ENCODE assay signal across 8 mouse cellular contexts in genomic region chr4:140929745-140930144, GRCm38 (mm10). TPM values are rescaled to one million over a fixed set of nuclear protein-coding genes. Genes with fewer than 3 reads are reported as not detected.
DNase-seq lines count a peak whose midpoint lies in the region; ATAC-seq lines count a peak whose summit lies in the region.
"Had no signal": no experiment of that assay in that cellular context is flagged by ENCODE, and none has a peak within 500 bp of the region (broad histone marks: within the 10 kb centered on the region; RNA-seq: fewer than 3 reads in every experiment).

No protein-coding gene starts in this region.

- H3K27me3 ChIP-seq in midbrain, embryonic 14.5 days (ENCODE audit: control insufficient read depth, insufficient read depth, low read length), result no peaks in the 10 kb centered on the region
- H3K27me3 ChIP-seq in midbrain, embryonic 10.5 days (ENCODE audit: low read depth, poor library complexity, severe bottlenecking), result no peaks in the 10 kb centered on the region

- no peaks in the 10 kb centered on the region for H3K9me3 ChIP-seq in midbrain, embryonic 14.5 days (ENCODE audit: control insufficient read depth, low read length)
- no peaks in the 10 kb centered on the region for H3K9me3 ChIP-seq in midbrain, embryonic 10.5 days (replicated peaks)

- intact Hi-C loops in left cerebral cortex, postnatal 25 days (cut with DNase I), result no loop called here

- WGBS in midbrain, embryonic 14.5 days, result 68% methylated on average over 8 of the region's 8 CpGs
- WGBS in midbrain, embryonic 10.5 days, result 78% methylated on average over 8 of the region's 8 CpGs

- 0 out of 2 replicates have a peak, but pooled peaks cover 4% of the 10 kb centered on the region for H3K4me1 ChIP-seq in midbrain, embryonic 14.5 days (ENCODE audit: control insufficient read depth, insufficient read depth, low read length)
- peaks cover 10% of the 10 kb centered on the region for H3K4me1 ChIP-seq in midbrain, embryonic 10.5 days

- H3K9ac ChIP-seq in midbrain, embryonic 14.5 days (replicated peaks; ENCODE audit: low read length), result no peak overlapping the region

- peak; percentile 34 for DNase-seq in midbrain, embryonic 14.5 days
- no peak for DNase-seq in midbrain, embryonic 10.5 days (ENCODE audit: low spot score)
- peak; percentile 55 to 69 for DNase-seq in frontal cortex, postnatal 36 days (ENCODE audit: low spot score in 2 of 2)
- DNase-seq in left cerebral cortex, postnatal 25 days (ENCODE audit: low spot score in 2 of 2), result peak; percentile 50 to 83
- DNase-seq in testis, postnatal 10 days (ENCODE audit: low spot score), result peak; percentile 65
- DNase-seq in urinary bladder, postnatal 14 days (ENCODE audit: low spot score), result no peak
- no peak for DNase-seq in kidney, postnatal 4 days
- DNase-seq: spleen, adult 18-20 months had no signal

- H3K27ac ChIP-seq in midbrain, embryonic 14.5 days (replicated peaks; ENCODE audit: low read depth, low read length), result no peak overlapping the region
- no peak overlapping the region for H3K27ac ChIP-seq in midbrain, embryonic 10.5 days (replicated peaks)

- no peaks in the 10 kb centered on the region for H3K36me3 ChIP-seq in midbrain, embryonic 14.5 days (ENCODE audit: control insufficient read depth, insufficient read depth, low read length)
- H3K36me3 ChIP-seq in midbrain, embryonic 10.5 days, result no peaks in the 10 kb centered on the region

- no peak overlapping the region for H3K4me3 ChIP-seq in midbrain, embryonic 14.5 days (replicated peaks; ENCODE audit: low read depth, low read length)
- H3K4me3 ChIP-seq in midbrain, embryonic 10.5 days, result no peak overlapping the region

- no peak for ATAC-seq in midbrain, embryonic 14.5 days (ENCODE audit: low FRiP score, low TSS enrichment)

- no peak overlapping the region for H3K4me2 ChIP-seq in midbrain, embryonic 14.5 days (ENCODE audit: low read length)

RNA-seq across cellular contexts. Expression of gene Padi2, which starts 23.6 kb away (rescaled TPM):
- 1.1 and 1.7 TPM in 2 replicates for polyA plus RNA-seq in midbrain, embryonic 14.5 days (2014; fragmentation: Nextera tagmentation; extraction: Ambion mirVana)
- polyA plus RNA-seq in midbrain, embryonic 10.5 days (2016; fragmentation: Nextera tagmentation; extraction: Ambion mirVana), result 0.15 and 1.4 TPM in 2 replicates
- total RNA-seq in left cerebral cortex, postnatal 25 days (2021), result 10 to 100 TPM in 1 of 2 experiments, 1 to 10 TPM in 1; 9.5 to 12.1 TPM

RNA-seq across cellular contexts. Expression of gene Sdhb, which starts 31.3 kb away (rescaled TPM):
- polyA plus RNA-seq in midbrain, embryonic 14.5 days (2014; fragmentation: Nextera tagmentation; extraction: Ambion mirVana), result 456 and 524 TPM in 2 replicates
- 429 and 455 TPM in 2 replicates for polyA plus RNA-seq in midbrain, embryonic 10.5 days (2016; fragmentation: Nextera tagmentation; extraction: Ambion mirVana)
- 100 to 1,000 TPM; 187 to 191 TPM for total RNA-seq in left cerebral cortex, postnatal 25 days (2021)

RNA-seq across cellular contexts. Expression of gene Atp13a2, which starts 56.9 kb away (rescaled TPM):
- 162 and 173 TPM in 2 replicates for polyA plus RNA-seq in midbrain, embryonic 14.5 days (2014; fragmentation: Nextera tagmentation; extraction: Ambion mirVana)
- polyA plus RNA-seq in midbrain, embryonic 10.5 days (2016; fragmentation: Nextera tagmentation; extraction: Ambion mirVana), result 42.5 and 56.5 TPM in 2 replicates
- total RNA-seq in left cerebral cortex, postnatal 25 days (2021), result 100 to 1,000 TPM; 162 to 171 TPM

Comparison
In these comparisons a context has a peak if more than half of its experiments do, and no peak if none do; other contexts are left out.
1. DNase-seq: peak in midbrain, embryonic 14.5 days (single experiment), frontal cortex, postnatal 36 days (2 of 2), left cerebral cortex, postnatal 25 days (2 of 2) and testis, postnatal 10 days (single experiment); none in midbrain, embryonic 10.5 days (single experiment), urinary bladder, postnatal 14 days (single experiment) and kidney, postnatal 4 days (0 of 2).